Mouse (Mus musculus): ENCODE measurements around the gene Gm28038. TPM values are rescaled to one million over a fixed set of nuclear protein-coding genes. Genes with fewer than 3 reads are reported as not detected.

The Gm28038 gene
- polyA plus RNA-seq, 1 experiment from 2014 or later: not detected

DNA sequence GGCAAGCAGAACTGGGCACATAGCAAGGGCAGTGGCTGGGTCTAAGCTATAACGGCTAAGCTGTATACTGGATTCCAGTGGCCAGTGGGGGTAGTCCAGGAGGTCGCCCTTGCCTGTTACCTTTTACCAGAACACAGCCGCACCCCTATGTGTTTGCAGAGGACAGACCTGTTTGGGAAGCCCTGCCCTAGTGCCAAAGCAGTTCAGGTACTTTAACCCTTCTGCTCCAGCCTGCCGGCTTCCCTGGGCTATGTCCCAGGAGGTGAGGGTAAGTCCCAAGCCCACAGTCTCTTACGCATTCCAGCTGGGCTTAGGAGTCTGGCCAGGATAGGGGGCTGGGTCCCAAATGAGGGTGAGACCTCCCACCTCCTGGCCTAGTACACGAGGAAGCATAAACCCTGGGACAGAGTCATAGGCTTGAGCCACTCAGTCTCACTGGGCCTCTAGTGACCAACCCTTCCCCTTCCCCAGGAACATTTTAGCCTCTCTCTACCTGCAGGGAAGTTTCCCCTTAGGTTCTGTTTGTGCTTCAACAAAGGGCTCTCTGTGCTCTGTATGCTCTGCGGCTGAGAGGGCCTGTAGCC is 36.2 kb upstream of the Gm28038 start:
- H3K4me1 ChIP-seq (replicated peaks): peaks cover 70% of the 10 kb centered on the region
- H3K27me3 ChIP-seq: no peaks in the 10 kb centered on the region
- H3K9ac ChIP-seq: no peak overlapping the region
- peak; percentile 28; the same call in 1 of the 2 replicates for ATAC-seq (ENCODE audit: insufficient read depth)
- H3K36me3 ChIP-seq (replicated peaks): peaks cover 75% of the 10 kb centered on the region
- H3K27ac ChIP-seq (replicated peaks): 0 out of 2 replicates have a peak overlapping the region, but pooled peaks have one; percentile 9
- WGBS (ENCODE audit: insufficient replicate concordance): 67% methylated on average over 7 of the region's 7 CpGs
- no peaks in the 10 kb centered on the region for H3K9me3 ChIP-seq (replicated peaks)
- H3K4me2 ChIP-seq: no peak overlapping the region
- H3K4me3 ChIP-seq (replicated peaks): no peak overlapping the region

DNA sequence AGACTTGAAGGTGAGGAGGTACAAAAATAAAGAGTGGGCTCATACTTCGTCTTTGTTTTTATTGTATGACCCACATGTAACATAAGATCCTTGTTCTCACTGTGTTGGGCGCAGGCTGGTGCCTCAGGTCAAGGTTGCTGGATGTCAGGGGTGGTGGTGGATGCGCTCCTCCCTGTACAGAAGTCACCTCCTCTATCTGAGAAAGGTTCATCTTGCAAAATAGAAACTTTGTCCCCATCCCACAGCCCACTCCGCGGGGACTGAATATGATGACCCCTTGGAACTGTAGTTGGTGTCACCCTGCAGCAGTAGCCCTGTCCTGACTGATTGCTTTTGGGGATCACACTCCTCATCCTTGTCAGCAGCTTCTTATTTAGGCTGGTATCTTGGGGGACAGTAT is 33.8 kb upstream of the Gm28038 start:
- no peaks in the 10 kb centered on the region for H3K27me3 ChIP-seq
- H3K9ac ChIP-seq: no peak overlapping the region
- ATAC-seq (ENCODE audit: insufficient read depth): no peak
- 81% methylated on average over 5 of the region's 5 CpGs for WGBS (ENCODE audit: insufficient replicate concordance)
- H3K27ac ChIP-seq (replicated peaks): no peak overlapping the region
- no peaks in the 10 kb centered on the region for H3K9me3 ChIP-seq (replicated peaks)
- H3K4me3 ChIP-seq (replicated peaks): no peak overlapping the region
- peaks cover 64% of the 10 kb centered on the region for H3K36me3 ChIP-seq (replicated peaks)
- peaks cover 70% of the 10 kb centered on the region for H3K4me1 ChIP-seq (replicated peaks)
- no peak overlapping the region for H3K4me2 ChIP-seq

DNA sequence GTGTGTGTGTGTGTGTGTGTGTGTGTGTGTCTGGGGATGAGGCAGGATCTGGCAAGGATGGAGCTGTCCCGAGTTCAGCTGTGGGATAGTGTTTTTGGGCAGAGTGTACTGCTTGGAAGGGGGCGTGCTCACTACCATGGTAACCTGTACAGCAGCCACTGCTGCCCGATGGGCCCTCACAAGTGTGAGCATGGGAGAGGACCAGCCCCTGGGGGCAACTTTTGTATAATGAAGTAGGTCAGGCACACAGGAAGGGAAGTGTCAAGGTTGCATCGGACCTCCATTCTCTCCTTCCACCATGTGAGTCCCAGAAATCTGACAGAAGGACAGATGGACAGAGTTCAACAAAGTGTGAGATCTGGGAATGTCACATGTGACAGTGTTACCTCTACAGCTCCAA is 33.2 kb upstream of the Gm28038 start:
- 68% methylated on average over 4 of the region's 4 CpGs for WGBS (ENCODE audit: insufficient replicate concordance)
- Histone ChIP-seq H3K27ac (replicated peaks) (no peak overlapping the region), H3K4me1 (replicated peaks) (peaks cover 69% of the 10 kb centered on the region), H3K9ac (no peak overlapping the region), H3K4me3 (replicated peaks) (no peak overlapping the region), H3K27me3 (no peaks in the 10 kb centered on the region), H3K36me3 (replicated peaks) (peaks cover 61% of the 10 kb centered on the region), H3K4me2 (no peak overlapping the region), H3K9me3 (replicated peaks) (no peaks in the 10 kb centered on the region)
- ATAC-seq (ENCODE audit: insufficient read depth): no peak

GRCm38 (mm10) chr2:30249182-30249581 is 31.7 kb upstream of the Gm28038 start:
- no peak for ATAC-seq (ENCODE audit: insufficient read depth)
- Histone ChIP-seq H3K9ac (no peak overlapping the region), H3K4me3 (replicated peaks) (no peak overlapping the region), H3K27me3 (no peaks in the 10 kb centered on the region), H3K27ac (replicated peaks) (no peak overlapping the region), H3K36me3 (replicated peaks) (peaks cover 53% of the 10 kb centered on the region), H3K4me2 (no peak overlapping the region), H3K4me1 (replicated peaks) (peaks cover 69% of the 10 kb centered on the region), H3K9me3 (replicated peaks) (no peaks in the 10 kb centered on the region)
- 95% methylated on average over 3 of the region's 3 CpGs for WGBS (ENCODE audit: insufficient replicate concordance)

DNA sequence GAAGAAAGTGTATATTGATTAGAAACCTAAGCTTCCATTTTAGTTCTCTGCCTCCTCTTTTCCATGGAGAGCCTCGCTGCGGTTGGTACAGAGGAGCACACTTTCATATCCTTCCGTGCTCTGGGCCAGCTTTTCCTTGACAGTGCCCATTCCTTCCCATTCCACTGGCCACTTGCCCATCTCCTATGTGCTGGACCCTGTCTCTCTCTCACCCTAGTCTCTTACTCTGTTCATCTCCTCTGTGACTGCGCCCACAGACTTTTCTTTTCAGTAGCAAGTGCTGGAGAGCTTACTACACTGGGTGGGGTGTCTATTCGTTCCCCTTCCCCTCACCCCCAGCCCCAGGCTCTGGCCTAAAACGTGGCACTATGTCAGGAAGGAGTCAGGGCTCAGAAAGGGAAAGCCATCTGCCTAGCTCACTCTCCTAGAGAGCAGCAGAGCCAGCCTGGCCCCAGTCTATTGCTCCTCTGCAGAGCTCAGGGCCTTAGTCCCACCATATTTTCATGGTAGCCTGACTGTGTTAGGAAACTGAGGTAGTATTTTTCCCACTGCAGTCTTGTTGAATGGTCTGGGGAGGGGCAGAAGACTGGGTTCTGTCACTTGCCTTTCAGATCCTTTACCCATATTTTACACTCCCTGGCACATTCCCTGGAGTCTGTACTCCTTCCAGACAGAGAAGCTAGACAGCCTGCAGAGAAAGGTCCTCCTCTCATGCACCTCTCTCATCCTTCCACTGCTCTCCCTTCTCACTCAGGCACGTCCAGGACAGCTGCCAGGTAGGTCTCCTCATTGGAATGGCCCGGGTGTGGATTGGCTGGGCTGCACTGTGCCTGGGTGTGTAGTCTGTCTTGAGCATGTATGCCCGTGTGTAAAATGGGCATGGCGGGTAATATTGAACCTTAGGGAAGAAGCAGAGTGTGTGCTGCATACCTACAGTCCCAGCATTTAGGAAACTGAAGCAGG is 30.4 kb upstream of the Gm28038 start:
- peaks cover 56% of the 10 kb centered on the region for H3K4me1 ChIP-seq (replicated peaks)
- ATAC-seq (ENCODE audit: insufficient read depth): no peak
- no peak overlapping the region for H3K27ac ChIP-seq (replicated peaks)
- H3K36me3 ChIP-seq (replicated peaks): peaks cover 51% of the 10 kb centered on the region
- WGBS (ENCODE audit: insufficient replicate concordance): 71% methylated on average over 10 of the region's 10 CpGs
- H3K27me3 ChIP-seq: no peaks in the 10 kb centered on the region
- no peak overlapping the region for H3K4me2 ChIP-seq
- no peak overlapping the region for H3K9ac ChIP-seq
- no peak overlapping the region for H3K4me3 ChIP-seq (replicated peaks)
- H3K9me3 ChIP-seq (replicated peaks): no peaks in the 10 kb centered on the region

- no peak overlapping the region for H3K4me3 ChIP-seq (replicated peaks)
- 38% methylated on average over 5 of the region's 5 CpGs for WGBS (ENCODE audit: insufficient replicate concordance)
- H3K9ac ChIP-seq: no peak overlapping the region
- no peaks in the 10 kb centered on the region for H3K9me3 ChIP-seq (replicated peaks)
- H3K4me1 ChIP-seq (replicated peaks): peaks cover 46% of the 10 kb centered on the region
- peak overlapping the region; percentile 51 for H3K27ac ChIP-seq (replicated peaks)
- ATAC-seq (ENCODE audit: insufficient read depth): peak; percentile 67
- no peaks in the 10 kb centered on the region for H3K27me3 ChIP-seq
- H3K4me2 ChIP-seq: peak overlapping the region; percentile 18; the same call in 1 of the 2 replicates
- peaks cover 56% of the 10 kb centered on the region for H3K36me3 ChIP-seq (replicated peaks)
These were observed 29.3 kb upstream of the Gm28038 start for GRCm38 (mm10) chr2:30251417-30252104.

GRCm38 (mm10) chr2:30252521-30252920 is 28.3 kb upstream of the Gm28038 start:
- Histone ChIP-seq H3K9ac (no peak overlapping the region), H3K27me3 (no peaks in the 10 kb centered on the region), H3K9me3 (replicated peaks) (no peaks in the 10 kb centered on the region), H3K4me2 (no peak overlapping the region), H3K27ac (replicated peaks) (no peak overlapping the region), H3K4me3 (replicated peaks) (no peak overlapping the region), H3K4me1 (replicated peaks) (peaks cover 40% of the 10 kb centered on the region), H3K36me3 (replicated peaks) (peaks cover 66% of the 10 kb centered on the region)
- 68% methylated on average over 3 of the region's 3 CpGs for WGBS (ENCODE audit: insufficient replicate concordance)
- no peak for ATAC-seq (ENCODE audit: insufficient read depth)

GRCm38 (mm10) chr2:30253809-30254208 is 27.0 kb upstream of the Gm28038 start:
- Histone ChIP-seq H3K9me3 (replicated peaks) (no peaks in the 10 kb centered on the region), H3K9ac (no peak overlapping the region), H3K4me2 (no peak overlapping the region), H3K27ac (replicated peaks) (no peak overlapping the region), H3K4me1 (replicated peaks) (peaks cover 48% of the 10 kb centered on the region), H3K27me3 (no peaks in the 10 kb centered on the region), H3K4me3 (replicated peaks) (no peak overlapping the region), H3K36me3 (replicated peaks) (peaks cover 67% of the 10 kb centered on the region)
- ATAC-seq (ENCODE audit: insufficient read depth): no peak
- 41% methylated on average over 5 of the region's 5 CpGs for WGBS (ENCODE audit: insufficient replicate concordance)

DNA sequence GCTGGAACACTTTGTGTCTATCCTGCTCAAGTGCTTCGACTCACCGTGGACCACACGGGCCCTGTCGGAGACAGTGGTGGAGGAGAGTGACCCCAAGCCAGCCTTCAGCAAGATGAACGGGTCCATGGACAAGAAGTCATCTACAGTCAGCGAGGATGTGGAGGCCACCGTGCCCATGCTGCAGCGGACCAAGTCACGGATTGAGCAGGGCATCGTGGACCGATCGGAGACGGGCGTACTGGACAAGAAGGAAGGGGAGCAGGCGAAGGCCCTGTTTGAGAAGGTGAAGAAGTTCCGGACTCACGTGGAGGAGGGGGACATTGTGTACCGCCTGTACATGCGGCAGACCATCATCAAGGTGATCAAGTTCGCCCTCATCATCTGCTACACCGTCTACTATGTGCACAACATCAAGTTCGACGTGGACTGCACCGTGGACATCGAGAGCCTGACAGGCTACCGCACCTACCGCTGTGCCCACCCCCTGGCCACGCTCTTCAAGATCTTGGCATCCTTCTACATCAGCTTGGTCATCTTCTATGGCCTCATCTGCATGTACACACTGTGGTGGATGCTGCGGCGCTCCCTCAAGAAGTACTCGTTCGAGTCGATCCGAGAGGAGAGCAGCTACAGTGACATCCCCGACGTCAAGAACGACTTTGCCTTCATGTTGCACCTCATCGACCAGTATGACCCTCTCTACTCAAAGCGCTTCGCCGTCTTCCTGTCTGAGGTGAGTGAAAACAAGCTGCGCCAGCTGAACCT is 25.0 kb upstream of the Gm28038 start:
- no peak for ATAC-seq (ENCODE audit: insufficient read depth)
- Histone ChIP-seq H3K4me2 (no peak overlapping the region), H3K4me1 (replicated peaks) (peaks cover 51% of the 10 kb centered on the region), H3K27ac (replicated peaks) (no peak overlapping the region), H3K36me3 (replicated peaks) (peaks cover 69% of the 10 kb centered on the region), H3K9ac (no peak overlapping the region), H3K4me3 (replicated peaks) (no peak overlapping the region), H3K9me3 (replicated peaks) (no peaks in the 10 kb centered on the region), H3K27me3 (no peaks in the 10 kb centered on the region)
- 92% methylated on average over 42 of the region's 42 CpGs for WGBS (ENCODE audit: insufficient replicate concordance)

DNA sequence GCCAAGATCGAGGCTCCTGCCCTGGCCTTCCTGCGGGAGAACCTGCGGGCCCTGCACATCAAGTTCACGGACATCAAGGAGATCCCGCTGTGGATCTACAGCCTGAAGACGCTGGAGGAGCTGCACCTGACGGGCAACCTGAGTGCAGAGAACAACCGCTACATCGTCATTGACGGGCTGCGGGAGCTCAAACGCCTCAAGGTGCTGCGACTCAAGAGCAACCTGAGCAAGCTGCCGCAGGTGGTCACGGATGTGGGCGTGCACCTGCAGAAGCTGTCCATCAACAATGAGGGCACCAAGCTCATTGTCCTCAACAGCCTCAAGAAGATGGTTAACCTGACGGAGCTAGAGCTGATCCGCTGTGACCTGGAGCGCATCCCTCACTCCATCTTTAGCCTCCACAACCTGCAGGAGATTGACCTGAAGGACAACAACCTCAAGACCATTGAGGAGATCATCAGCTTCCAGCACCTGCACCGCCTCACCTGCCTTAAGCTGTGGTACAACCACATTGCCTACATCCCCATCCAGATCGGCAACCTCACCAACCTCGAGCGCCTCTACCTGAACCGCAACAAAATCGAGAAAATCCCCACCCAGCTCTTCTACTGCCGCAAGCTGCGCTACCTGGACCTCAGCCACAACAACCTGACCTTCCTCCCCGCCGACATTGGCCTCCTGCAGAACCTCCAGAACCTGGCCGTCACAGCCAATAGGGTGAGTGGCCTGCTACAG is 24.1 kb upstream of the Gm28038 start:
- Histone ChIP-seq H3K4me2 (no peak overlapping the region), H3K4me3 (replicated peaks) (no peak overlapping the region), H3K27me3 (no peaks in the 10 kb centered on the region), H3K36me3 (replicated peaks) (peaks cover 78% of the 10 kb centered on the region), H3K4me1 (replicated peaks) (peaks cover 41% of the 10 kb centered on the region), H3K27ac (replicated peaks) (no peak overlapping the region), H3K9me3 (replicated peaks) (no peaks in the 10 kb centered on the region), H3K9ac (no peak overlapping the region)
- no peak for ATAC-seq (ENCODE audit: insufficient read depth)
- 90% methylated on average over 30 of the region's 30 CpGs for WGBS (ENCODE audit: insufficient replicate concordance)
